Mouse (Mus musculus): ENCODE results near the gene Cd9.

Gene Cd9

DNA sequence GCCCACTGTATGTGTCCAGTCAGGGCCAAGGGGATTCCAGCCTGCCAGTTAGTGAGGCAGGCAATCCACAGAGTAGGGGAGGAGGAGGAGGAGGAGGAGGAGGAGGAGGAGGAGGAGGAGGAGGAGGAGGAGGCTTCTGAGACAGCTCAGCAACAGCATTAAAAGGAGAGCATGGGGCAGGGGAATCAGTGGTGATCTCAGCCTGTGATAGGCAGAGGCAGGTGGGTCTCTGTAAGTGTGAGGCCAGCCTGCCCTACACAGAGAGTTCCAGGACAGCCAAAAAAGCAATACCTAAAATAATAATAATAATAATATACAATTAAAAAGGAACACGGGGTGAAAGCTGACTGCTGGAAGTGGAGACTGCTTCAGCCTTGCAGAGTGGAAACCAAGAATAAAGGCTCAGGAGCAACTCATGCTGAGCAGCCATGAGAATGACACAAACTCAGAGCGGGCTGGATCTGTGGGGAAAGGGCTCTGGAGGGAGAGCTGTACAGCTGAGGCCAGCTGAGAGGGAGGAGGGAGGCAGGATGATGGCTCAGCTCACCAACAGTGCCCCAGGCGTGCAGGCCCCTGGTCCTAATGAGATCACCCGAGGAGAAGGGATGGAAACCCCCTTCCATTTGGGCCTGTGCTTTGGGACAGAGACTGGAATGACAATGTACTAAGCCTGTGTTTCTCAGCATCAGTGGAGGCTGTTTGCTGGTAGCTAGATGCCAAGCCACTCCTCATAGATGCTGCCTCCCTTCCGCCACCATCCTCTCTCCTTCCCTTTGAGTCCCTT is 59.7 kb downstream of the Cd9 start:
- DNase-seq (ENCODE audit: low spot score in 2 of 2) = no peak

GRCm38 (mm10) chr6:125433704-125434447 is 60.7 kb downstream of the Cd9 start:
- DNase-seq (ENCODE audit: low spot score in 2 of 2) = no peak

DNA sequence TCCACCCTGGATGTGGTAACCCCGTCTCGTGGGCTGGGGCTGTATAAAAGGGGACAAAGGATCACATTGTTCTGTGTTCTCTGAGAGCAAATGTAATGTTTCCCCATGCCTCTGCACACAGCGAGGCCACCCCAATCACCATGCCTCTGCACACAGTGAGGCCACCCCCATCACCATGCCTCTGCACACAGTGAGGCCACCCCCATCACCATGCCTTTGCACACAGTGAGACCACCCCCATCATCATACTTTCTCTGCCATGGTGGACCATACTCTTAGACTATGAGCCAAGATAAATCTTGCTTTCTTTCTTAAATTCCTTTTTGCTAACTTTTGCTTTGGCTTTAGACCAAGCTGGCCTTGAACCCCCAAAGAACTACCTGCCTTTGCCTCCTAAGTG is 61.3 kb downstream of the Cd9 start:
- DNase-seq (ENCODE audit: low spot score in 2 of 2) = no peak

- no peak for DNase-seq (ENCODE audit: low spot score in 2 of 2)
These were observed 62.1 kb downstream of the Cd9 start for GRCm38 (mm10) chr6:125432522-125432921.

DNA sequence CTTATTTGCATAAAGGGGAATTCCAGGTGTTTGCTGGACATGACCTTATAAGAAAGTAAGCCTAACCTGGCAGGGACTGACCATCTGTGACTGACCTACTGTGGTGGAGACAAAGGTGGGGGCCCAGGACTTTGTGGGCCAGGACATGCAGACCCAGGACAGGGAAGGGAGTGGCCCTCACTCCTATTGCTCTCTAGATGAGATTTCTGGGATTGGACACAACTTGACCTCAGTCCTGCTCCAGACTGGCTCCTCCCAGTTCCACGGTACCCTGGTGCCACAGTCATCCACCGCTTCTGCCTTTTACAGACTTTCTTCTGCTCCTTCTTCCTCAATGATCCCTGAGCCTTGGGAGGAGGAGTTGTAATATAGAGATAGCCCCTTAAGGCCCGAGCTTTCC is 63.6 kb downstream of the Cd9 start:
- DNase-seq (ENCODE audit: low spot score in 2 of 2) = no peak

DNA sequence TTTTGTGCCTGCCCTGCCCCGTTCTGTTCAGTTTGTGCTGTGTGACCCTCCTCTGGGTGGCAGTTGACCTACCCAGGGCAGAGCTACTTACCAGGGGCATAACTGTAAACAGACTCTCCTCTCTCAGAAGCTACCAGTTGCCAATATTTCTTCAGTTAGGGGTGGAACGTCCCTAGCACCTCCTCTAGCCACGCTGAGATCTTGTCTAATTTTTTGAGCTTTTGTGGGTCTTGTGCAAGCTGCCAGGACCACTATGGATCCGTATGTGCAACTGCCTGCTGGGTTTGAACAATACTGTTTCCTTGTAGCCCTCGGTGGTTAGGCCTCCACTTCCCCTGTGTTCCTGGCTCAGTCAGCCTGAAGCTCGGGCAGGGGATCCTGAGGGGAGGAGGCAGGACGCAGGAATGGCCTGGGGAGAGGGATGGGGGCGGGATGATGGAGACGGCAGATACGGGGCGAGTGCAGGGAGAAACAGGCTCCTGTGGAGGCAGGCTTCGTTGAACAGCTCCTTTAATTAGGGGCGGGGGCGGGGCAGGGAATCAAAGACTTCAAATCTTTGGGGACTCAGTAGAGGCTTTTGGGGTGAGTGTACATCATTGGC is 64.1 kb downstream of the Cd9 start:
- DNase-seq (ENCODE audit: low spot score in 2 of 2) = no peak

DNA sequence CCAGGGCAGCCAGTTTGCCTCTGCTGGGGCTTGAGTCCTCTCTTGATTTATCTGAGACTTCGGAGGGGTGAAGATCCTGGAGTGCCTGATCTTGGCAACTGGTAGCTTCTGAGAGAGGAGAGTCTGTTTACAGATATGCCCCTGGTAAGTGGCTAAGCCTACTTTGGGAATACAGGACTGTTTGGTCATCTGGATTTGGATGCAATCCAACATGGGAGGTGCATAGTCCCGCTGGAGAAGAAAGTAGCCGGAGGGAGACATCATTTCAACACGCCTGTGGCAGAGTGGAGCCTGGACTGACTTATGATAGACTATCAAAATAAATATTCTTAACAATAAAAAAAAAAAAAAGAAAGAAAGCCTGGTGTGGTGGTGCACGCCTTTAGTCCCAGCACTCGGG is 64.8 kb downstream of the Cd9 start:
- no peak for DNase-seq (ENCODE audit: low spot score in 2 of 2)

- DNase-seq (ENCODE audit: low spot score in 2 of 2) = peak; percentile 75 to 85
These were observed 67.9 kb downstream of the Cd9 start for GRCm38 (mm10) chr6:125426383-125427360.

DNA sequence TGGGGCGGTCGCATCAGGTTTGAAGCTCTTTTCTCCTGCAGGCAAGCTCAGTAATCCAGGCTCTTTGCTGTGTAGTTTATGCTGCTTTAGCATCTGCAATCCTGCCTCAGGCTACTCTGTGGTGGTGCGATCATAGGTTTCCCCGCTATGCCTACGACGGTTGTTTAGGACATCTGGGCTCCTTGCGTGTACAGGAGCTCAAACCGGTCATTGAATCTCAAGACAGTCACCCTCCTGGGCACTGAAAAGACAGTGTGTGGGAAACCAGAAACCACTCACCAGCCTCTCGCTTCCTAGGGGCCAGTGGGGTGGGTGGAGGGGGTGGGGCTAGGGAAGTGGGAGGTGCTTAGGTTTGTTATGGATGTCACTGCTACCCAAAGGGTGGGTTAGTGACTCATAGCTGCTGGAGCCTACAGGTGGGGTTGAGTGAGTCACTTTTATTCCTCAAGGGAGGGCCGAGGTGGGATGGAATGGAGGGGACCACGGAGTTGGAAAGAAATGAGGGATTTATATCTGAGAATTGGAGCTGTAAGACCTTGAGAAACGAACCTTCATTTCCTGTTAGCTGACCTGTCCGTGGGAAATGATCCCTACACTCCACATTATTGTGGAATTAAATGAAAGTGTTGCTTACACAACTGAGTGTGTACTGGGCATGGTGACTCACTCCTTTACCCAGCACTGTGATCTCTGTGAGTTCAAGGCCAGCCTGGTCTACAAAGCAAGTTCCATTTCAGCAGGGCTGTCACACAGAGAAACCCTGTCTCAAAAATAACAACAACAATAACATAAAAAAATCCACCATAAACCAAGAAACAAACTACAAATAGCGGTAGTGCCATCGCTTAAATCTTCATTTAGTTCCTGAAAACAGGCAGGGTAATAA is 69.1 kb downstream of the Cd9 start:
- DNase-seq (ENCODE audit: low spot score in 2 of 2) = no peak

GRCm38 (mm10) chr6:125424156-125424555 is 70.4 kb downstream of the Cd9 start:
- DNase-seq (ENCODE audit: low spot score in 2 of 2) = peak in 1 of 2 experiments; percentile 58

GRCm38 (mm10) chr6:125423507-125423906 is 71.1 kb downstream of the Cd9 start:
- DNase-seq (ENCODE audit: low spot score in 2 of 2) = no peak

GRCm38 (mm10) chr6:125423099-125423498 is 71.5 kb downstream of the Cd9 start:
- DNase-seq (ENCODE audit: low spot score in 2 of 2) = no peak

GRCm38 (mm10) chr6:125422051-125422822 is 72.4 kb downstream of the Cd9 start:
- DNase-seq (ENCODE audit: low spot score in 2 of 2) = peak; percentile 59 to 80

- no peak for DNase-seq (ENCODE audit: low spot score in 2 of 2)
These were observed 74.0 kb downstream of the Cd9 start for GRCm38 (mm10) chr6:125420458-125421063.

- peak; percentile 68 to 72 for DNase-seq (ENCODE audit: low spot score in 2 of 2)
These were observed 75.8 kb downstream of the Cd9 start for GRCm38 (mm10) chr6:125418744-125419143.

GRCm38 (mm10) chr6:125413326-125413725 is 81.3 kb downstream of the Cd9 start:
- DNase-seq (ENCODE audit: low spot score in 2 of 2) = peak in 1 of 2 experiments; percentile 79

GRCm38 (mm10) chr6:125411661-125412060 is 82.9 kb downstream of the Cd9 start:
- DNase-seq (ENCODE audit: low spot score in 2 of 2) = no peak

GRCm38 (mm10) chr6:125410995-125411547 is 83.5 kb downstream of the Cd9 start:
- DNase-seq (ENCODE audit: low spot score in 2 of 2) = peak in 1 of 2 experiments; percentile 62

- no peak for DNase-seq (ENCODE audit: low spot score in 2 of 2)
These were observed 84.0 kb downstream of the Cd9 start for GRCm38 (mm10) chr6:125410551-125410950.
